7 mouse cellular contexts compared by ENCODE assay signal in the genomic region with DNA sequence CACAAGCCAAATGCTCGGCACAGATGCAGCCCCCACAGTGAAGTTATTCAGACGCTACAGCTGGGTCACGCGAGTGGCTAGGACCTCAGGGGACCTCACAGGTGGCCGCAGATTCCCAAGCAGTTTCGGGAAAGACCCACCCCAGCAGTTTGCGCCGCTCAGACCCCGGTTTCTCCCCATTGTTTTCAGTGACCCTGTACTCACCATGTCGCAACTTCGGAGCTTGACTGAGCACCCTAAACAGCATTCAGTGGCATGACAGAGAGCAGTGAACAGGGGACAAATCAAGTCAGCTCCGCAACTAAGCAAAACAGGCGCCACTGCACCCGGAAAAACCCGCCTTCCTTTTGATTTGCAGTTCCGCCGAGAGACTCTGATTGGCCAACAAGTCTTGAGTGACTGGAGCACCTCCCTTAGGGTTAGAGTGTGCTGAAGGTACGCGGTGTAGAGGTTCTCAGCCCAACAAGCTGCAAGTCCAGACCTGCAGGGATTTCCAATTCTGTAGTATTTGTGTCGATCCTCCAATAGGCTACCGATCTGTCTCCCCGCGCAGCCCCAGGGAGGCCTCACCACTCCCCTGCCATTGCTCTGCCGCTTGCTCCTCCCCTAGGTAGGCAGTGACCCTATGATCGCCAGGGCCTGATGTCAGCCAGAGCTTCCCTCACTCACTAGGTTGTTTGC. TPM values are rescaled to one million over a fixed set of nuclear protein-coding genes. Genes with fewer than 3 reads are reported as not detected.
DNase-seq lines count a peak whose midpoint lies in the region; ATAC-seq and TF ChIP-seq lines count a peak whose summit lies in the region.
"Not testable (repeated sequence)": the region's sequence is repeated elsewhere in the genome, so short reads cannot be mapped to it uniquely, and the experiment has no call there.

Gene 4930522L14Rik, minus strand, starts transcription at position 496 of the 681 bp plus-strand sequence.

- peak; percentile 97 for ATAC-seq in granulocyte monocyte progenitor cell, adult 5-6 weeks (replicated peaks; ENCODE audit: poor library complexity, severe bottlenecking)
- ATAC-seq in midbrain, embryonic 11.5 days (ENCODE audit: low FRiP score) = peak; percentile 98

- peak; percentile 70 for DNase-seq in adrenal gland, adult 8-10 months
- DNase-seq in embryonic facial prominence, embryonic 10.5 days (ENCODE audit: low spot score) = peak; percentile 69
- DNase-seq in kidney, adult 11 months = peak; percentile 83
- DNase-seq in left cerebral cortex, postnatal 4 days = peak; percentile 31
- DNase-seq in midbrain, embryonic 11.5 days (ENCODE audit: low spot score, missing footprints) = peak; percentile 94

- not testable (repeated sequence) for H3K4me1 ChIP-seq in embryonic facial prominence, embryonic 10.5 days; midbrain, embryonic 11.5 days (ENCODE audit: control insufficient read depth, insufficient read depth, low read length); small intestine, adult 2 months (ENCODE audit: control insufficient read depth, insufficient read depth, insufficient read length, low read length)

- H3K27me3 ChIP-seq in embryonic facial prominence, embryonic 10.5 days (replicated peaks; ENCODE audit: low read depth, poor library complexity, severe bottlenecking); midbrain, embryonic 11.5 days (ENCODE audit: control insufficient read depth, insufficient read depth, low read length); small intestine, adult 2 months (ENCODE audit: control insufficient read depth, insufficient read depth, low read length): not testable (repeated sequence)

- peak within 1 kb of the TSS; percentile 40 for H3K4me2 ChIP-seq in midbrain, embryonic 11.5 days

- H3K36me3 ChIP-seq in embryonic facial prominence, embryonic 10.5 days (replicated peaks); midbrain, embryonic 11.5 days (ENCODE audit: control insufficient read depth, insufficient read depth, low read length); small intestine, adult 2 months (ENCODE audit: control insufficient read depth, insufficient read depth, low read length): not testable (repeated sequence)

- H3K9ac ChIP-seq in midbrain, embryonic 11.5 days (ENCODE audit: low read length) = peak within 1 kb of the TSS; percentile 39; the same call in 1 of the 2 replicates

- H3K9me3 ChIP-seq in embryonic facial prominence, embryonic 10.5 days; midbrain, embryonic 11.5 days (ENCODE audit: control insufficient read depth, low read length): not testable (repeated sequence)

- under 1% methylated on average over 25 of the region's 25 CpGs for WGBS in embryonic facial prominence, embryonic 10.5 days
- under 1% methylated on average over 23 of the region's 25 CpGs for WGBS in midbrain, embryonic 11.5 days
- WGBS in small intestine, adult 2 months = under 1% methylated on average over 25 of the region's 25 CpGs

- not testable (repeated sequence) for TF ChIP-seq CTCF in small intestine, adult 2 months (IDR thresholded peaks at IDR 0.05; ENCODE audit: extremely low read depth, insufficient read length, insufficient replicate concordance, low read depth, low read length)

- H3K4me3 ChIP-seq in embryonic facial prominence, embryonic 10.5 days = peak within 1 kb of the TSS; percentile 73
- H3K4me3 ChIP-seq in midbrain, embryonic 11.5 days (ENCODE audit: low read depth, low read length) = peak within 1 kb of the TSS; percentile 40
- peak within 1 kb of the TSS; percentile 77 for H3K4me3 ChIP-seq in small intestine, adult 2 months (ENCODE audit: low read depth, low read length)

- peak within 1 kb of the TSS; percentile 79 for H3K27ac ChIP-seq in embryonic facial prominence, embryonic 10.5 days (replicated peaks)
- H3K27ac ChIP-seq in midbrain, embryonic 11.5 days (ENCODE audit: low read depth, low read length) = not testable (repeated sequence)
- H3K27ac ChIP-seq in small intestine, adult 2 months (ENCODE audit: insufficient read depth, low read depth, low read length) = peak within 1 kb of the TSS; percentile 23; the same call in 1 of the 2 replicates

- TF ChIP-seq POLR2A in small intestine, adult 2 months (IDR thresholded peaks at IDR 0.05; ENCODE audit: low read depth, low read length) = not testable (repeated sequence)

- intact Hi-C loops in left cerebral cortex, postnatal 4 days (cut with DNase I) = not testable (repeated sequence)

RNA-seq across cellular contexts. Expression of gene 4930522L14Rik, which starts in this region (rescaled TPM):
- total RNA-seq in adrenal gland, adult 8-10 months (2022) = 10 to 100 TPM in 3 of 4 experiments, 1 to 10 TPM in 1; 7.3 to 12.6 (median 12.5) TPM
- 10.0 and 11.4 TPM in 2 replicates for polyA plus RNA-seq in embryonic facial prominence, embryonic 10.5 days (2016; fragmentation: Nextera tagmentation; extraction: Ambion mirVana)
- 2.1 and 22.0 TPM in 2 replicates for total RNA-seq in granulocyte monocyte progenitor cell, adult 5-6 weeks (2014; fragmentation: Nextera tagmentation)
- total RNA-seq in granulocyte monocyte progenitor cell, adult 5-6 weeks (2017) = 16.8 and 22.8 TPM in 2 replicates
- 1 to 10 TPM; 2.9 to 3.9 TPM for total RNA-seq in left cerebral cortex, postnatal 4 days (2021)
- polyA plus RNA-seq in midbrain, embryonic 11.5 days (2014; fragmentation: Nextera tagmentation; extraction: Ambion mirVana) = 7.5 and 10.8 TPM in 2 replicates
- 0.24 TPM in 1 of 2 replicates, not detected in the other for polyA plus RNA-seq in small intestine, adult 2 months (2012; rRNA removed)

Comparison
In these comparisons a context has a peak if more than half of its experiments do, and no peak if none do; other contexts are left out.
1. DNase-seq: peak in every context shown above with its lines; median percentile 94 in midbrain, embryonic 11.5 days; 83 in kidney, adult 11 months; 70 in adrenal gland, adult 8-10 months; 69 in embryonic facial prominence, embryonic 10.5 days; 31 in left cerebral cortex, postnatal 4 days.